Mouse (Mus musculus) urinary bladder, postnatal 10 days (tissue): ENCODE data around the gene Gm20388.

Experiments
- DNase-seq: peaks from one replicate; pipeline ENCODE4 v3.0.0; 2022; ENCODE audit warnings: low spot score

Gene Gm20388

GRCm38 (mm10) chr8:121263390-121263775 lies 1352.7 kb downstream of the Gm20388 start:
- no peak for DNase-seq

- no peak for DNase-seq
Observed at GRCm38 (mm10) chr8:121264260-121264659, 1353.6 kb downstream of the Gm20388 start.

GRCm38 (mm10) chr8:121271542-121271941 lies 1360.9 kb downstream of the Gm20388 start:
- DNase-seq: no peak

- no peak for DNase-seq
Observed at GRCm38 (mm10) chr8:121273195-121273594, 1362.6 kb downstream of the Gm20388 start.

GRCm38 (mm10) chr8:121273620-121274019 lies 1363.0 kb downstream of the Gm20388 start:
- DNase-seq: no peak

- DNase-seq: no peak
Observed at GRCm38 (mm10) chr8:121280414-121280813, 1369.8 kb downstream of the Gm20388 start.

- no peak for DNase-seq
Observed at GRCm38 (mm10) chr8:121289346-121289745, 1378.7 kb downstream of the Gm20388 start.

GRCm38 (mm10) chr8:121290547-121290946 lies 1379.9 kb downstream of the Gm20388 start:
- DNase-seq: no peak

- no peak for DNase-seq
Observed at GRCm38 (mm10) chr8:121293418-121293817, 1382.8 kb downstream of the Gm20388 start.

- DNase-seq: no peak
Observed at GRCm38 (mm10) chr8:121294234-121295108, 1383.8 kb downstream of the Gm20388 start.

- DNase-seq: no peak
Observed at GRCm38 (mm10) chr8:121296082-121296481, 1385.4 kb downstream of the Gm20388 start.

GRCm38 (mm10) chr8:121296597-121296996 lies 1386.0 kb downstream of the Gm20388 start:
- DNase-seq: no peak

- no peak for DNase-seq
Observed at GRCm38 (mm10) chr8:121297299-121297698, 1386.7 kb downstream of the Gm20388 start.

- no peak for DNase-seq
Observed at GRCm38 (mm10) chr8:121300066-121300465, 1389.4 kb downstream of the Gm20388 start.

- no peak for DNase-seq
Observed at GRCm38 (mm10) chr8:121300501-121301411, 1390.1 kb downstream of the Gm20388 start.

- no peak for DNase-seq
Observed at GRCm38 (mm10) chr8:121301431-121301830, 1390.8 kb downstream of the Gm20388 start.

- no peak for DNase-seq
Observed at GRCm38 (mm10) chr8:121301978-121302649, 1391.5 kb downstream of the Gm20388 start.

GRCm38 (mm10) chr8:121307723-121308122 lies 1397.1 kb downstream of the Gm20388 start:
- no peak for DNase-seq

- DNase-seq: no peak
Observed at GRCm38 (mm10) chr8:121310976-121311819, 1400.6 kb downstream of the Gm20388 start.

GRCm38 (mm10) chr8:121313458-121313857 lies 1402.8 kb downstream of the Gm20388 start:
- DNase-seq: no peak

- DNase-seq: no peak
Observed at GRCm38 (mm10) chr8:121314036-121314435, 1403.4 kb downstream of the Gm20388 start.
